Mouse (Mus musculus) forelimb bud, embryonic 11.5 days (tissue): ENCODE results near the gene Prr15l.

Experiments used
- DNase-seq: peaks from one replicate; pipeline ENCODE4 v3.0.0-alpha.2; 2012; ENCODE audit warnings: low read depth, low spot score

Gene Prr15l

DNA sequence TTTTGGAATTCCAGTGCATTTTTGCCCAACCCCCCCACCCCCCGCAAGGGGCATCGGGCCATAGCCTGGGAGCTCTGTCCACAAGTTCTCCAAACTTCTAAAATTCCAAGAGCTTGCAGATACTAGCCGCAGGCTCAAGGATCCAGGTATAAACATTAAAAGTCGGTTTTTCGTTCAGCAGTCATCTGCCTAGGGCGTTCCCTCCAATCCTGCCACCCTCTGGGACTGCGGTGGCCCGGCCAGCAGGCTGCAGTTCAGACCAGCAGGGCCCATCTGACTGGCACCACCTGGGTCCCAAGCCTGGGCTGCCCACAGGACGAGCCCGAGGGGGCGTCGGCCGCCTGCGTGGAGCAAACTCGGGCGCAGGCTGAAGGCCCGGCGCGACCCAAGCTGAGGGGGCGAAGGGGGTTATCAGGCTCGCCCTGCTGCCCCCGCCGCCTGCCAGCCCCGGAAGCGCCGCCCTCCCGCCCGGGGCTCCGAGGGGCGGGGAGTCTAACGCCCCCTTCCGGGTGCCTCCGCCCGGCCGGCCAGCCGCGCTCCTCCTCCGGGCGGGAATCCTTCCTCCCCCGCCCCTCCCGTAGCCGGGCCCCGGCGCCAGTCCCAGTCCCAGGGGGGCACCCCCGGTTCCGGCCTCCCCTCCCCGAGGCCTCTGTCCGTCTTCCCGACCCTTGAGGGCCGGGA is 49.1 kb downstream of the Prr15l start:
- DNase-seq = peak; percentile 73

GRCm38 (mm10) chr11:96977606-96978400 is 49.9 kb downstream of the Prr15l start:
- DNase-seq = peak; percentile 100

DNA sequence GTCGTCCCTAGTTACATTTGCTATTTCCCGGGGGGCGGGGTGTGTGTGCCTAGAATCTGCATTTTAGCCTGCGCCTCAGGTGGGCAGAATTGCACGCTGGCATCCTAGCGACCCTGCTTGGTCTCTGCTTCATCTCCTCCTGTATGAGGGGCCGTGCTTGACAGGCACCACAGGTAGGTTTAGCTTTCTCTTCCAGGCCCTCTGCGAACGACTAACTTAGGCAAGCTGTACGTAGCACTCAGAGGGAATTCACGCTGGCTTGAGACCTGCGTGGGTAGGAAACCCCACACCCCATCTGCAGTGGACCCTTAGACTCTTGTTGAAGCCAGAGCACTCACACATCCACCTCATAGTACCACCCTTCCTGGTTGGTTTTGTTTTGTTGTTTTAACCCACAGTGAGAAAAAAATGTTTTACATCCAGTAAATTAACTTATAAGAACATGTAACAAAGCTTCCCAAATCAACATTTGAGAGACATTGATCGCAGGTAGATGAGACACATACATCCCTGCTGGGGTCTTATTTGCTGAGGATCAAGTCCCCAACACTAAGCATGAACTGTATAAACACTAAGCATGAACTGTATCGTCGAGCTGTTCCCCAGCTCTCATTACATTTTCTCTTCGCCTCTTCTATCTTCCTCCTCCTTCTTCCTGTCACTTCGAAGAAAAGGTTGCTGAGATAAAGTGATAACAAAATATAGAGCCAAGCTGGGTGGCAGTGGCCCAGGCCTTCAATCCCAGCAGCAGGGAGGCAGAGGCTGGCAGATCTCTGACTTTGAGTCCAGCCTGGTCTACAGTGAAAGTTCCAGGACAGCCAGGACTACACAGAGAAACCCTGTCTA is 50.7 kb downstream of the Prr15l start:
- DNase-seq = no peak

GRCm38 (mm10) chr11:96979329-96979728 is 51.4 kb downstream of the Prr15l start:
- DNase-seq = no peak

DNA sequence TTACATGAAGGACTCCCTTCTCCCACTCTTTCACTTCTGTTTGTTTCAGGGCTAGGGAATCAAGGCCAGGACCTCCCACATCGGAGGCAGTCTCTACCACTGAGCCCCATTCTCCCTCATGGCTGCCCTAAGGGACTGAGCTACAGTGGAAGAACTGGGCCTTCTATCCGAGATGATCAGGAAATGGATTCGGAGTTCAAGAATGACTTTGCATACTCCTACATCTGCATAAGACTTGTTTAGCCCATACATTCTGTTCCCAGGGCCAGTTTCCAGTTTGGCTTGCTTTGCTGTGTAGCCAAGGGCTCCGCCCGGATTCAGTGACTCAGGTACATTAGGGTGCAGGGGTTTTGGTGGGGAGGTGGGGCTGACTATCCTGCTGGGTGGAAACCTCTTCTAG is 52.1 kb downstream of the Prr15l start:
- no peak for DNase-seq

DNA sequence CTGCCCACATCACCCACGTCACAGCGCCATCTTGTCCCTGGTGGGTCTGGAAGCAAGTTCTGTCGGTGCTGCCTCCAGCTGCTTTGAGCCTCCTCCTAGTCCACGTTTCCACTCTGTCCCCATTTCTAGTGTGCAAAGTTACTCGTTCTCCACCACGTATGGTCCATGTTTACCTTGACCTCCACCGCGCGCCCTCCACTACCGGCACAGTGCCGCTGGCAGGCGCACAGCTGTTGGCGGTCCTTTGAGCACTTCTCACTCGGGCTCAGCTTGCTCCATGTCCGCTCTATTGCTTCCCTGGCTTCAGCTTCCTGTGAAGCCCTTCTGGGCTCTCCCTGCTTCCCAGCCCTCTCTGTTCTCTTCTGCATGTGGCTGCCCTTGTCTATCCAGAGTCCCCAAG is 53.6 kb downstream of the Prr15l start:
- no peak for DNase-seq

- DNase-seq = peak; percentile 84
Measured at GRCm38 (mm10) chr11:96982355-96982754, 54.5 kb downstream of the Prr15l start.

GRCm38 (mm10) chr11:96982859-96983258 is 55.0 kb downstream of the Prr15l start, which contains the start of gene Sp2:
Gene Sp2 (minus strand): TSS chr11:96982959.
- no peak for DNase-seq

DNA sequence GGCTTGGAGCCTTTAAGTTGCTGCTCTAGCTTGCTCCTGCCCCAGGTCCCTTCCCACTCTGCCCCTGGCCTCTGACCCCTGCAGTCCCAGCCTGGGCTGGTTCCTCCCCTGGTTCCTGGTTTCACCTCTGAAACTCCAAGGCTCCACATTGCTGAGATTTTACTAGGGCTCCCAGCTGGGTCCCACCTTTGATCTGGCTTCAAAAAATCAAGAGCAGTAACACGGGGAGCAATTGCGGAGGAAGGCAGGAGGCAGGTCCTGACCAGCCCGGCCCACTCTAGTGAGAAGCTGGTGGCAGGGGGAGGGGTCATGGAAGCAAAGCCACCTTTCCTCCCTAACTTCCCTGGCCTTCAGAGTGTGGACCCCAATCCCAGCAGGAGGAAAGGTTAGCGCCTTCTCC is 57.0 kb downstream of the Prr15l start:
- peak; percentile 25 for DNase-seq

DNA sequence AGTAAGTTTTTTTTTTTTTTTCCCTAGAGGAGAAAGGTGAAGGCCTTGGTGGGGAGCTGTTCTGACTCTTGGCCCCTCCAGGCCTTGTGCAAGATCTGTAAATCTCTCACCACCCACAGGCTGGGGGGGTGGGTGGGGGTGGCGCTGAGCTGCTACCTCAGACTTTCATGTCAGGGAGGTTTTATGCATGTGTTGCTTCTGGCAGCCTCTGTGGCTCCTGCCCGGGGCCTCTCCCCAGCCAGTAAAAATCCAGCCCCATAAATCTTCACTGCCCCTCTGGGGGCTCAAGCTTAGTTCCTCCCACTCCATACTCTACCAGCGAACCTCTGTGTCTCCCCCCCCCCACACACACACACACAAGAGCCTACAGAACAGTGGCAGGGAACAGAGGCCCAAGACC is 58.6 kb downstream of the Prr15l start:
- DNase-seq = peak; percentile 23
